Mouse (Mus musculus): ENCODE data around the gene Unc45b. TPM values are rescaled to one million over a fixed set of nuclear protein-coding genes. Genes with fewer than 3 reads are reported as not detected.
"Not testable (repeated sequence)": the region's sequence is repeated elsewhere in the genome, so short reads cannot be mapped to it uniquely, and the experiment has no call there.

Gene Unc45b
- total RNA-seq, 2 experiments from 2014 or later: not detected

- not testable (repeated sequence) for ATAC-seq (replicated peaks; ENCODE audit: low FRiP score, low TSS enrichment, poor library complexity, severe bottlenecking)
These were observed 72.1 kb downstream of the Unc45b start for GRCm38 (mm10) chr11:82982409-82982808.

GRCm38 (mm10) chr11:82983193-82983592, 72.8 kb downstream of the Unc45b start:
- ATAC-seq (replicated peaks; ENCODE audit: low FRiP score, low TSS enrichment, poor library complexity, severe bottlenecking): no peak

DNA sequence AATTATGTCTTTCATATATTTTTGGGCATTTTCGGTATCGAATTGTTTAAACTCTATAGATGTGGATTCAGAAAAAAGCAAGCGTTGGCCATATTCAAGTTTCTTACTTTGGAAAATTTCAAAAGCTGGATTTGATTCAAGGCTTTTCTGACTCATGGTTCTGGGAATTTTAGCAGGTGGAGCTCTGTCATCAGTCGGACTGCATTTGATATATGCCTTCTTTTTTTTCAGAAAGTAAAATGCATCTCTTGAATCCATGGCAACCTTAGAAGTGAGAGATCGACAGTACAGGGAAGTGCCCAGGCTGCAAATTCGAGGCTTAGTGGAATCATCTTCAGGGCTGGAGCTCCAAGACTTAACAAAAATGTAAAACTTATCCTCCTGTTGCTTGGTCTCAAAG, 77.3 kb downstream of the Unc45b start:
- ATAC-seq (replicated peaks; ENCODE audit: low FRiP score, low TSS enrichment, poor library complexity, severe bottlenecking): no peak

DNA sequence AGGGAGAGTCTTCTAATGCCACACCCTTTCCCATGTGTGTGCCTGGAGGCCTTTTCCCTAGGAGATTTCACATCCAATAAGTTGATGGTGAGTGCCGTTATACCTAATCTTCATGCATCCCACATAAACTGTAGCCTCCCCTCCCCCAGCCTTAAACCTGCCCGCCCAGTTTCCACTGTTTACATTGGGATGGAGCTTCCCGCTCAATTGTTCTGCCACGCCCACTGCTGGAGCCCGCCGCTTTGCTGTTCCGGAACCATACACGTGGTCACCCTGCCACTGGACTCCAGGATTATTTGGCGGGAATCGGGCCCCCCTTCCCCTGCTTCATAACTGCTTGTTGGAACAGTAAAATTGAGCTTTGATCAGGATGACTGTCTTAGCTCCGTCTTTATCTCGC, 79.0 kb downstream of the Unc45b start:
- no peak for ATAC-seq (replicated peaks; ENCODE audit: low FRiP score, low TSS enrichment, poor library complexity, severe bottlenecking)

GRCm38 (mm10) chr11:82990612-82991385, 80.4 kb downstream of the Unc45b start:
- peak; percentile 43; the same call in 1 of the 2 replicates for ATAC-seq (replicated peaks; ENCODE audit: low FRiP score, low TSS enrichment, poor library complexity, severe bottlenecking)

GRCm38 (mm10) chr11:82991469-82992166, 81.3 kb downstream of the Unc45b start, which contains the start of gene Slfn9:
Slfn9 (minus strand) TSS chr11:82991830.
- peak; percentile 76 for ATAC-seq (replicated peaks; ENCODE audit: low FRiP score, low TSS enrichment, poor library complexity, severe bottlenecking)

Other genes starting within 250 kb of the Unc45b start
- 0.87 and 0.92 TPM in 2 replicates for gene Cct6b, start 146.2 kb upstream of the Unc45b start, total RNA-seq (2014; fragmentation: Nextera tagmentation)
- not detected in 2 replicates for gene Cct6b, start 146.2 kb upstream of the Unc45b start, total RNA-seq (2017)
- gene Zfp830, start 146.2 kb upstream of the Unc45b start, total RNA-seq (2014; fragmentation: Nextera tagmentation): 17.8 and 25.3 TPM in 2 replicates
- 53.2 and 54.5 TPM in 2 replicates for gene Zfp830, start 146.2 kb upstream of the Unc45b start, total RNA-seq (2017)
- gene Lig3, start 129.4 kb upstream of the Unc45b start, total RNA-seq (2014; fragmentation: Nextera tagmentation): 31.5 and 49.3 TPM in 2 replicates
- gene Lig3, start 129.4 kb upstream of the Unc45b start, total RNA-seq (2017): 52.1 and 61.4 TPM in 2 replicates
- gene Rffl, start 39.3 kb upstream of the Unc45b start, total RNA-seq (2014; fragmentation: Nextera tagmentation): 28.7 and 31.2 TPM in 2 replicates
- 16.4 and 22.4 TPM in 2 replicates for gene Rffl, start 39.3 kb upstream of the Unc45b start, total RNA-seq (2017)
- 14.3 and 20.0 TPM in 2 replicates for gene Rad51d, start 19.9 kb upstream of the Unc45b start, total RNA-seq (2014; fragmentation: Nextera tagmentation)
- gene Rad51d, start 19.9 kb upstream of the Unc45b start, total RNA-seq (2017): 16.3 and 18.9 TPM in 2 replicates
- gene Fndc8, start 18.4 kb upstream of the Unc45b start, total RNA-seq (2014; fragmentation: Nextera tagmentation): not detected in 2 replicates
- not detected in 2 replicates for gene Fndc8, start 18.4 kb upstream of the Unc45b start, total RNA-seq (2017)
- 103 and 130 TPM in 2 replicates for gene Nle1, start 2.1 kb upstream of the Unc45b start, total RNA-seq (2014; fragmentation: Nextera tagmentation)
- 18.6 and 45.0 TPM in 2 replicates for gene Nle1, start 2.1 kb upstream of the Unc45b start, total RNA-seq (2017)
- gene Slfn5, start 40.8 kb downstream of the Unc45b start, total RNA-seq (2014; fragmentation: Nextera tagmentation): 1.1 and 2.5 TPM in 2 replicates
- gene Slfn5, start 40.8 kb downstream of the Unc45b start, total RNA-seq (2017): 2.8 and 5.5 TPM in 2 replicates
- gene Slfn9, start 81.3 kb downstream of the Unc45b start, total RNA-seq (2014; fragmentation: Nextera tagmentation): 3.2 and 4.1 TPM in 2 replicates
- 6.1 and 11.7 TPM in 2 replicates for gene Slfn9, start 81.3 kb downstream of the Unc45b start, total RNA-seq (2017)
- gene Slfn8, start 110.3 kb downstream of the Unc45b start, total RNA-seq (2014; fragmentation: Nextera tagmentation): 7.4 and 9.3 TPM in 2 replicates
- 6.5 and 11.6 TPM in 2 replicates for gene Slfn8, start 110.3 kb downstream of the Unc45b start, total RNA-seq (2017)
- 0.66 and 3.7 TPM in 2 replicates for gene Slfn2, start 154.6 kb downstream of the Unc45b start, total RNA-seq (2014; fragmentation: Nextera tagmentation)
- gene Slfn2, start 154.6 kb downstream of the Unc45b start, total RNA-seq (2017): 1.4 and 8.3 TPM in 2 replicates
- 0.64 TPM in 1 of 2 replicates, not detected in the other for gene Slfn1, start 206.3 kb downstream of the Unc45b start, total RNA-seq (2014; fragmentation: Nextera tagmentation)
- 0.23 and 2.5 TPM in 2 replicates for gene Slfn1, start 206.3 kb downstream of the Unc45b start, total RNA-seq (2017)